Mouse (Mus musculus) neural tube, embryonic 10.5 days (tissue): ENCODE data around the gene Cmss1.
"Not testable (repeated sequence)": the region's sequence is repeated elsewhere in the genome, so short reads cannot be mapped to it uniquely, and the experiment has no call there.

Experiments used
- DNase-seq: peaks from one replicate; pipeline ENCODE4 v3.0.0-alpha.2; 2017; ENCODE audit warnings: low spot score; ENCODE audit errors: extremely low spot score

Cmss1 gene

GRCm38 (mm10) chr16:57392461-57392860, 214.2 kb downstream of the Cmss1 start:
- no peak for DNase-seq

- not testable (repeated sequence) for DNase-seq
Observed at GRCm38 (mm10) chr16:57391171-57391570, 215.5 kb downstream of the Cmss1 start.

- no peak for DNase-seq
Observed at GRCm38 (mm10) chr16:57389566-57390251, 217.0 kb downstream of the Cmss1 start.

- DNase-seq, result no peak
Observed at GRCm38 (mm10) chr16:57384274-57384673, 222.4 kb downstream of the Cmss1 start.

- no peak for DNase-seq
Observed at GRCm38 (mm10) chr16:57383266-57383971, 223.2 kb downstream of the Cmss1 start.

GRCm38 (mm10) chr16:57378631-57379330, 227.9 kb downstream of the Cmss1 start:
- no peak for DNase-seq

- no peak for DNase-seq
Observed at GRCm38 (mm10) chr16:57375248-57375837, 231.3 kb downstream of the Cmss1 start.

GRCm38 (mm10) chr16:57372156-57372555, 234.5 kb downstream of the Cmss1 start:
- no peak for DNase-seq

- no peak for DNase-seq
Observed at GRCm38 (mm10) chr16:57369846-57370496, 236.7 kb downstream of the Cmss1 start.

GRCm38 (mm10) chr16:57366941-57367694, 239.5 kb downstream of the Cmss1 start:
- no peak for DNase-seq

- peak; percentile 43 for DNase-seq
Observed at GRCm38 (mm10) chr16:57366141-57366540, 240.5 kb downstream of the Cmss1 start.

GRCm38 (mm10) chr16:57364498-57364897, 242.2 kb downstream of the Cmss1 start:
- DNase-seq, result no peak

GRCm38 (mm10) chr16:57362679-57363401, 243.8 kb downstream of the Cmss1 start:
- DNase-seq, result peak; percentile 44

- no peak for DNase-seq
Observed at GRCm38 (mm10) chr16:57360785-57361184, 245.9 kb downstream of the Cmss1 start.

GRCm38 (mm10) chr16:57359251-57359650, 247.4 kb downstream of the Cmss1 start:
- DNase-seq, result no peak

GRCm38 (mm10) chr16:57357011-57357410, 249.7 kb downstream of the Cmss1 start:
- no peak for DNase-seq

GRCm38 (mm10) chr16:57356454-57356853, 250.2 kb downstream of the Cmss1 start:
- DNase-seq, result no peak

- DNase-seq, result no peak
Observed at GRCm38 (mm10) chr16:57353932-57354331, 252.7 kb downstream of the Cmss1 start.

GRCm38 (mm10) chr16:57353166-57353721, 253.4 kb downstream of the Cmss1 start:
- no peak for DNase-seq

GRCm38 (mm10) chr16:57352751-57353150, 253.9 kb downstream of the Cmss1 start, which contains the start of gene Filip1l:
Gene Filip1l, plus strand, starts transcription at chr16:57353093.
- no peak for DNase-seq
